Mouse (Mus musculus): Measurements from ENCODE around the gene Kif18a.

The Kif18a gene

GRCm38 (mm10) chr2:109384019-109384418 is 103.5 kb downstream of the Kif18a start:
- no peak for DNase-seq

GRCm38 (mm10) chr2:109386211-109386610 is 105.7 kb downstream of the Kif18a start:
- DNase-seq = no peak

- no peak for DNase-seq
Observed at GRCm38 (mm10) chr2:109388733-109389132, 108.2 kb downstream of the Kif18a start.

GRCm38 (mm10) chr2:109389977-109390376 is 109.4 kb downstream of the Kif18a start:
- DNase-seq = no peak
